Mouse (Mus musculus) 3T3-L1 (cell line): ENCODE measurements around the gene Syne3.

Experiments
- DNase-seq: peaks from one replicate; pipeline ENCODE4 v3.0.0-alpha.2; 2015; ENCODE audit warnings: low read depth, low spot score

The Syne3 gene

GRCm38 (mm10) chr12:104969618-104970017, 40.0 kb downstream of the Syne3 start:
- DNase-seq: no peak

- DNase-seq: no peak
Observed at GRCm38 (mm10) chr12:104969177-104969576, 40.4 kb downstream of the Syne3 start.

GRCm38 (mm10) chr12:104964953-104965911, 44.4 kb downstream of the Syne3 start:
- no peak for DNase-seq

- peak; percentile 43 for DNase-seq
Observed at GRCm38 (mm10) chr12:104960421-104960820, 49.2 kb downstream of the Syne3 start.

GRCm38 (mm10) chr12:104959966-104960365, 49.6 kb downstream of the Syne3 start:
- peak; percentile 67 for DNase-seq

- DNase-seq: no peak
Observed at GRCm38 (mm10) chr12:104958263-104958662, 51.3 kb downstream of the Syne3 start.

- DNase-seq: no peak
Observed at GRCm38 (mm10) chr12:104957165-104957564, 52.4 kb downstream of the Syne3 start.

GRCm38 (mm10) chr12:104956406-104956805, 53.2 kb downstream of the Syne3 start:
- no peak for DNase-seq

GRCm38 (mm10) chr12:104955003-104955800, 54.4 kb downstream of the Syne3 start:
- no peak for DNase-seq

- peak; percentile 64 for DNase-seq
Observed at GRCm38 (mm10) chr12:104953941-104954340, 55.7 kb downstream of the Syne3 start.

- peak; percentile 77 for DNase-seq
Observed at GRCm38 (mm10) chr12:104952458-104952857, 57.2 kb downstream of the Syne3 start.

- DNase-seq: no peak
Observed at GRCm38 (mm10) chr12:104947911-104948310, 61.7 kb downstream of the Syne3 start.

- DNase-seq: no peak
Observed at GRCm38 (mm10) chr12:104946231-104946630, 63.4 kb downstream of the Syne3 start.

GRCm38 (mm10) chr12:104940466-104940865, 69.1 kb downstream of the Syne3 start:
- DNase-seq: no peak

GRCm38 (mm10) chr12:104940027-104940386, 69.6 kb downstream of the Syne3 start:
- no peak for DNase-seq

- peak; percentile 78 for DNase-seq
Observed at GRCm38 (mm10) chr12:104939372-104940026, 70.1 kb downstream of the Syne3 start.

- no peak for DNase-seq
Observed at GRCm38 (mm10) chr12:104938935-104939334, 70.7 kb downstream of the Syne3 start.

- peak; percentile 36 for DNase-seq
Observed at GRCm38 (mm10) chr12:104936223-104936622, 73.4 kb downstream of the Syne3 start.

GRCm38 (mm10) chr12:104935144-104935543, 74.5 kb downstream of the Syne3 start:
- DNase-seq: no peak

GRCm38 (mm10) chr12:104933800-104934199, 75.8 kb downstream of the Syne3 start:
- no peak for DNase-seq

GRCm38 (mm10) chr12:104933217-104933616, 76.4 kb downstream of the Syne3 start:
- DNase-seq: peak; percentile 45

GRCm38 (mm10) chr12:104925765-104926164, 83.8 kb downstream of the Syne3 start:
- no peak for DNase-seq
